Mouse (Mus musculus) liver, embryonic 14.5 days (tissue): ENCODE measurements at regions not wholly inside any gene's neighbourhood (a gene's known extent, or its start where the extent isn't known, plus 50 kb on each side); places are given as distances from the start of the nearest gene placed in this dataset.

Source experiments
- ATAC-seq: fragments of 200-750 bp; cut with Nextera tagmentation; 2 replicates; pipeline ENCODE4 v1.8.0; 2017; ENCODE audit warnings: moderate number of reproducible peaks, mild to moderate bottlenecking, moderate library complexity; ENCODE audit not compliant: insufficient read depth
- DNase-seq, 3 experiments: peaks; one replicate each; pipeline ENCODE4 v3.0.0-alpha.2; 2012 to 2013; ENCODE audit warnings: low read depth in 3 of 3, low spot score in 3 of 3
- H3K27ac ChIP-seq: fragments of 300-500 bp; sonication (generic); 2 replicates; pipeline ENCODE4 v1.5.1; 2014; ENCODE audit warnings: moderate library complexity, mild to moderate bottlenecking, control low read depth, inconsistent platforms
- H3K27me3 ChIP-seq: fragments of 300-500 bp; sonication (generic); 2 replicates; pipeline ENCODE4 v1.6.1; 2014; ENCODE audit warnings: mild to moderate bottlenecking, low read length, moderate library complexity; ENCODE audit not compliant: control insufficient read depth, insufficient read depth
- H3K36me3 ChIP-seq: fragments of 300-500 bp; sonication (generic); replicated peaks from 2 replicates; pipeline ENCODE4 v1.6.1; 2014; ENCODE audit warnings: low read depth; ENCODE audit not compliant: control insufficient read depth, insufficient read depth
- H3K4me1 ChIP-seq, 2 experiments: fragments of 200-500 bp in 1 of 2; fragments of 300-500 bp in 1 of 2; sonication (generic) in 1 of 2; replicated peaks; 2 replicates each; pipeline ENCODE4 v1.6.1; 2012 to 2014; ENCODE audit warnings: antibody characterized with exemption in 1 of 2, inconsistent platforms in 1 of 2, low read length in 1 of 2; ENCODE audit not compliant: control insufficient read depth in 2 of 2, insufficient read depth in 2 of 2
- H3K4me2 ChIP-seq: fragments of 300-500 bp; sonication (generic); 2 replicates; pipeline ENCODE4 v1.6.1; 2014; ENCODE audit warnings: low read depth, mild to moderate bottlenecking, control low read depth, moderate library complexity
- H3K4me3 ChIP-seq, 2 experiments: fragments of 200-500 bp in 1 of 2; fragments of 300-500 bp in 1 of 2; sonication (generic) in 1 of 2; 2 replicates each; pipeline ENCODE4 v1.5.1; 2012 to 2014; ENCODE audit warnings: low read depth in 2 of 2, low read length in 2 of 2, mild to moderate bottlenecking in 2 of 2, control low read depth in 1 of 2, inconsistent platforms in 1 of 2, moderate library complexity in 1 of 2; ENCODE audit not compliant: insufficient read depth in 1 of 2
- H3K9ac ChIP-seq: fragments of 300-500 bp; sonication (generic); replicated peaks from 2 replicates; pipeline ENCODE4 v1.6.1; 2014; ENCODE audit warnings: mild to moderate bottlenecking, control low read depth, moderate library complexity
- H3K9me3 ChIP-seq: fragments of 300-500 bp; sonication (generic); 2 replicates; pipeline ENCODE4 v1.6.1; 2016; ENCODE audit warnings: low read length, mixed read lengths; ENCODE audit not compliant: control insufficient read depth
- CTCF ChIP-seq: IDR thresholded peaks from 2 replicates; pipeline ENCODE4 v1.5.1; 2016; ENCODE audit warnings: antibody characterized with exemption, low read depth, control low read depth
- EP300 ChIP-seq: IDR thresholded peaks from 2 replicates; pipeline ENCODE4 v1.6.1; 2016; ENCODE audit warnings: antibody characterized with exemption, low read depth
- WGBS: fragments of 180-500 bp; shearing (Covaris S2); extraction: QIAGEN DNeasy Blood & Tissue Kit; methylation state at CpG from one replicate; pipeline ENCODE4 v1.1.7; 2014; ENCODE audit not compliant: insufficient replicate concordance; 5-methylcytosine and 5-hydroxymethylcytosine counted together

- Histone ChIP-seq H3K27ac (no peak overlapping the region), H3K36me3 (no peaks in the 10 kb centered on the region), H3K4me3 (no peak overlapping the region), H3K4me2 (no peak overlapping the region), H3K9ac (no peak overlapping the region), H3K27me3 (no peaks in the 10 kb centered on the region), H3K4me1 (no peaks in the 10 kb centered on the region), H3K9me3 (no peaks in the 10 kb centered on the region)
- DNase-seq (peak in 2 of 3 experiments; percentile 1 to 5), ATAC-seq (peak; percentile 74; the same call in 1 of the 2 replicates)
- WGBS, result 42% methylated on average over 1 of the region's 1 CpGs
- TF ChIP-seq EP300, result 0 out of 2 replicates have a peak, but pooled peaks have one; percentile 25
- TF ChIP-seq CTCF, result no peak
These were observed 396.3 kb upstream of the Nrg3 start for GRCm38 (mm10) chr14:39869218-39869617.

- Histone ChIP-seq H3K4me2 (no peak overlapping the region), H3K27me3 (no peaks in the 10 kb centered on the region), H3K4me3 (no peak overlapping the region), H3K9ac (no peak overlapping the region), H3K9me3 (no peaks in the 10 kb centered on the region), H3K27ac (no peak overlapping the region), H3K4me1 (no peaks in the 10 kb centered on the region), H3K36me3 (no peaks in the 10 kb centered on the region)
- TF ChIP-seq CTCF (no peak), EP300 (no peak)
- ATAC-seq (no peak), DNase-seq (no peak)
These were observed 394.3 kb upstream of the Nrg3 start for GRCm38 (mm10) chr14:39867163-39867562.

GRCm38 (mm10) chr14:39860141-39860540 lies 387.3 kb upstream of the Nrg3 start:
- no peak overlapping the region for H3K4me2 ChIP-seq
- H3K27me3 ChIP-seq, result no peaks in the 10 kb centered on the region
- 60% methylated on average over 3 of the region's 3 CpGs for WGBS
- H3K4me1 ChIP-seq, result no peaks in the 10 kb centered on the region
- H3K27ac ChIP-seq, result no peak overlapping the region
- DNase-seq, result no peak
- no peaks in the 10 kb centered on the region for H3K36me3 ChIP-seq
- no peaks in the 10 kb centered on the region for H3K9me3 ChIP-seq
- no peak overlapping the region for H3K9ac ChIP-seq
- no peak overlapping the region for H3K4me3 ChIP-seq
- TF ChIP-seq EP300, result no peak
- no peak for TF ChIP-seq CTCF
- no peak for ATAC-seq

GRCm38 (mm10) chr14:39859294-39859693 lies 386.4 kb upstream of the Nrg3 start:
- H3K9me3 ChIP-seq, result no peaks in the 10 kb centered on the region
- no peak for ATAC-seq
- H3K4me3 ChIP-seq, result no peak overlapping the region
- H3K9ac ChIP-seq, result no peak overlapping the region
- H3K4me1 ChIP-seq, result no peaks in the 10 kb centered on the region
- no peaks in the 10 kb centered on the region for H3K36me3 ChIP-seq
- TF ChIP-seq CTCF, result no peak
- TF ChIP-seq EP300, result no peak
- H3K27ac ChIP-seq, result no peak overlapping the region
- WGBS, result 53% methylated on average over 3 of the region's 3 CpGs
- H3K27me3 ChIP-seq, result no peaks in the 10 kb centered on the region
- DNase-seq, result no peak
- H3K4me2 ChIP-seq, result no peak overlapping the region

GRCm38 (mm10) chr14:39853001-39853400 lies 380.1 kb upstream of the Nrg3 start:
- no peak overlapping the region for H3K4me3 ChIP-seq
- WGBS, result 61% methylated on average over 4 of the region's 4 CpGs
- DNase-seq (no peak), ATAC-seq (no peak)
- no peak overlapping the region for H3K9ac ChIP-seq
- no peaks in the 10 kb centered on the region for H3K36me3 ChIP-seq
- no peaks in the 10 kb centered on the region for H3K9me3 ChIP-seq
- no peaks in the 10 kb centered on the region for H3K27me3 ChIP-seq
- H3K4me2 ChIP-seq, result no peak overlapping the region
- H3K4me1 ChIP-seq, result no peaks in the 10 kb centered on the region
- no peak for TF ChIP-seq CTCF
- no peak for TF ChIP-seq EP300
- H3K27ac ChIP-seq, result no peak overlapping the region
